Mouse (Mus musculus) layer of hippocampus, adult 11-12 months (tissue): ENCODE measurements at regions not wholly inside any gene's neighbourhood (a gene's known extent, or its start where the extent isn't known, plus 50 kb on each side); places are given as distances from the start of the nearest gene placed in this dataset.

Experiments
- DNase-seq: peaks from one replicate; pipeline ENCODE4 v3.0.0; 2022; ENCODE audit warnings: low spot score

- no peak for DNase-seq
Observed at GRCm38 (mm10) chr8:116452806-116453205, 52.0 kb upstream of the Dynlrb2 start.

GRCm38 (mm10) chr8:116451397-116451796, 53.4 kb upstream of the Dynlrb2 start:
- no peak for DNase-seq

GRCm38 (mm10) chr8:116447452-116447851, 57.3 kb upstream of the Dynlrb2 start:
- no peak for DNase-seq

- DNase-seq, result no peak
Observed at GRCm38 (mm10) chr8:116442827-116443226, 61.9 kb upstream of the Dynlrb2 start.

- DNase-seq, result peak; percentile 76
Observed at GRCm38 (mm10) chr8:116438895-116439294, 65.9 kb upstream of the Dynlrb2 start.

- DNase-seq, result no peak
Observed at GRCm38 (mm10) chr8:116435268-116435980, 69.3 kb upstream of the Dynlrb2 start.

GRCm38 (mm10) chr8:116430051-116430450, 74.7 kb upstream of the Dynlrb2 start:
- no peak for DNase-seq

GRCm38 (mm10) chr8:116429649-116430048, 75.1 kb upstream of the Dynlrb2 start:
- no peak for DNase-seq

GRCm38 (mm10) chr8:116422826-116423225, 81.9 kb upstream of the Dynlrb2 start:
- no peak for DNase-seq

- no peak for DNase-seq
Observed at GRCm38 (mm10) chr8:116412703-116413102, 92.1 kb upstream of the Dynlrb2 start.

- no peak for DNase-seq
Observed at GRCm38 (mm10) chr8:116410041-116410440, 94.7 kb upstream of the Dynlrb2 start.

- DNase-seq, result no peak
Observed at GRCm38 (mm10) chr8:116409011-116409410, 95.8 kb upstream of the Dynlrb2 start.

GRCm38 (mm10) chr8:116404571-116404970, 100.2 kb upstream of the Dynlrb2 start:
- DNase-seq, result no peak

GRCm38 (mm10) chr8:116403366-116403765, 101.4 kb upstream of the Dynlrb2 start:
- DNase-seq, result no peak

GRCm38 (mm10) chr8:116399452-116399851, 105.3 kb upstream of the Dynlrb2 start:
- no peak for DNase-seq

GRCm38 (mm10) chr8:116398565-116399205, 106.1 kb upstream of the Dynlrb2 start:
- DNase-seq, result no peak

- DNase-seq, result no peak
Observed at GRCm38 (mm10) chr8:116385193-116385955, 119.4 kb upstream of the Dynlrb2 start.

- no peak for DNase-seq
Observed at GRCm38 (mm10) chr8:116384418-116385089, 120.2 kb upstream of the Dynlrb2 start.

- no peak for DNase-seq
Observed at GRCm38 (mm10) chr8:116383495-116384417, 121.0 kb upstream of the Dynlrb2 start.

- DNase-seq, result no peak
Observed at GRCm38 (mm10) chr8:116383036-116383435, 121.7 kb upstream of the Dynlrb2 start.

GRCm38 (mm10) chr8:116380601-116381000, 124.2 kb upstream of the Dynlrb2 start:
- DNase-seq, result no peak
